Mouse (Mus musculus) right cerebral cortex, adult 18-20 months (tissue): Measurements from ENCODE around the gene Sf1.

ENCODE experiments used
- DNase-seq: peaks from one replicate; pipeline ENCODE4 v3.0.0; 2022; ENCODE audit warnings: mixed read lengths

Sf1 gene

DNA sequence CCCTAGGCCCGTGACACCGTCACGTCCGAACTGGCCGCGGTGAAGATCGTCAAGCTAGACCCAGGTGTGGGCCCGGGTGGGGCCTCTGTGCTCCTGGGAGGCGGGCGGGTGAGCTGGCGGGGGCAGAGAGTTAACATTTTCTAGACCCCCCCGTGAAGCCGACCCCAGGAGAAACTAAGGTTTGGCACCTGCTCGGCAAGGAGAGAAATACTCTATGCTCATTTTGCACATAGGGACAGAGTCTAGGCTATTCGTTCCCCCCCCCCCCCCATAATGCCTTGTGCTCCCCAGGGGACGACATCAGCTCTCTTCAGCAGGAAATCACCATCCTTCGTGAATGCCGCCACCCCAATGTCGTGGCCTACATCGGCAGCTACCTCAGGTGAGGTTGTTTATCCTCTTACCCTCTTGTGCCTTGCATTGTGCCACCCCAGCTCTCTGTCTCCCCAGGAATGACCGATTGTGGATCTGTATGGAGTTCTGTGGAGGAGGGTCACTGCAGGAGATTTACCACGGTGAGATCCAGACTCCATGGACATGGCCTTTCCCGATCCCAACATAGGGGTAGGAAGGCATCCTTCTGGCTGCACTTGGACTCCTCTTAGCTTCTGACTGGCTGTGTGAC is 21.9 kb upstream of the Sf1 start:
- DNase-seq, result no peak

DNA sequence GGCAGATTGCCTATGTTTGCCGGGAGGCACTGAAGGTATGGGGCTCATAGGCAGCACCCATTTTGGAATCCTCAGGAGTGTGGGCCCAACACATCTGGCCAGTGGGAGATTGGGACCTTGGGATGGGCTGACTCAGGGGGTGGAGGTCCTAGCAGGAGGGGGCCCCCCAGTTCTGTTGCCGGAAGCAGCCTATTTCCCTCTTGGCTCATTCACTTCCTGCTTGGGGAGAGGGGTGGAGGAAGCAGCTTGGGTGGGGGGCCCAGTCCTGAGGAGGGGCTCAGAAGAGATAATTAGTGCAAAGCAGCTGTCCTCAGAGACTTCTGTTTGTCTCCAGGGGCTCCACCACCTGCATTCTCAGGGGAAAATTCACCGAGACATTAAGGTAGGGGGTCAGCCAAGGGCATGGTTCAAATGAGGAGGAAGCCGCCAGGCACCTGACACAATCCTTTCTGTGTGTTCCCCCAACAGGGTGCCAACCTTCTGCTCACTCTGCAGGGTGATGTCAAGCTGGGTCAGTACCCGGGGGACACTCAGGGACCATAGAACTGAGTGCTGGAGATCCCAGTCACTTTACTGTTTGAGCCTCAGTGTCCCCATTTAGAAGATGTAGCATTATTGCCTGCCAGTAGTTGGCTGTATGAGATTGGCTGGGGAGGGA is 21.1 kb upstream of the Sf1 start:
- no peak for DNase-seq

DNA sequence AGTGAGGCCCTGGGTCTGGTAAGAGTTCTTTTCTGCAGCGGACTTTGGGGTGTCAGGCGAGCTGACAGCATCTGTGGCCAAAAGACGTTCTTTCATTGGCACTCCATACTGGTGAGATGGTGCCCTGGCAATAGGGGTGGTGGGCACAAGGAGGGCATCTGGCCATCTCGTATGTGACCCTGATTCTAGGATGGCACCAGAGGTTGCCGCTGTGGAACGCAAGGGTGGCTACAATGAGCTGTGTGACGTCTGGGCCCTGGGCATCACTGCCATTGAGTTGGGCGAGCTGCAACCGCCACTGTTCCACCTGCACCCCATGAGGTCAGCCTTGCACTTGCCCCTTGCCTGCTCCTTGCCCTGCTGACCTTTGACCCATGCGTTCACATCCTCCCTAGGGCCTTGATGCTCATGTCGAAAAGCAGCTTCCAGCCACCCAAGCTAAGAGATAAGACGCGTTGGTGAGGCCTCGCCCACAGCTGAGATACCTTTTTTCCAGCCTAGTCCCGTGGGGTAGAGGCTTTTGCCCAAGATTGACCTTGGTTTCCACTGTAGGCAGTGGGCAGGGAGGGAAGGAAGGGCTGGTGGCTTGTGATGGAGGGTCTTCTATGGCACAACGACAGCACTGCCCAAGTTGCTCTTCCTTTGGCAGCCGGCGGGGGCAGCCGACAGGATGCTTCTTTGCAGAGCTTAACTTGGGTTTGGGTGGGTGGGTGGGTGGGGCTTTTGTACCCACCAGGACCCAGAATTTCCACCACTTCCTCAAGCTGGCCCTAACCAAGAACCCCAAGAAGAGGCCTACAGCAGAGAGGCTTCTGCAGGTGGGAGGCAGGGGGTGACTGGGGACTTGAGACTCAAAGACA is 20.2 kb upstream of the Sf1 start:
- DNase-seq, result no peak

DNA sequence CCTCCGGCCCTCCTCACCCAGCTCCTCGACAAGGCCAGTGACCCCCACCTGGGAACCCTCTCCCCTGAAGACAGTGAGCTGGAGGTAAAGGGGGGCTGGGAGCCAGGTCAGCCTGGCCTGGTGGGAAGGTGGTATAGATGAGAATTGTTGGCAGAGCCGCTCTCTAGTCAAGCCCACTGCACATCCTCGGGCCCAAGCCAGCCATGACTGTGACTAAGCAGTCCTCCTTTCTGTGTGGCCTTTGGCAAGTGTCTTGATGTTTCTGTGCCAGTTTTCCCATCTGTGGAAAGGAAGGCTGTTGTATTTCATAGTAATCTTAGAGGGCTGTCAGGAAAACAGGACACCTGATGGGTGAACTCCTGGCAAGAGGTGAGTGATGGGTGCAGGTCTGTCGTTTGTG is 19.5 kb upstream of the Sf1 start:
- DNase-seq, result no peak

DNA sequence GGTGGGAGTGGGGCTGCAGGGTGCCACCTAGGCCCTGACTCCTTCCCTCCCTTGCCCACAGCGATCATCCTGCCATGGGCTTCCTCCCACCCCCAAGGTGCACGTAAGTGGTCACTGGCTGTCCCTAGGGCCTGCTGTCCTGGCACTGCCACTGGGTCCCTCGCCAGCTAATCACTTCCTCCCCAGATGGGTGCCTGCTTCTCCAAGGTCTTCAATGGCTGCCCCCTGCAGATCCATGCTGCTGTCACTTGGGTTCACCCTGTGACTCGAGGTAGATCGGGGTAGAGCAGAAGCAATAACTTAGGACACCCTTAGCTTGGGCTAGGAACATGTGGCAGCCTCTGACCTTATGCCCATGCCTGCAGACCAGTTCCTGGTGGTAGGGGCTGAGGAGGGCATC is 17.5 kb upstream of the Sf1 start:
- no peak for DNase-seq

DNA sequence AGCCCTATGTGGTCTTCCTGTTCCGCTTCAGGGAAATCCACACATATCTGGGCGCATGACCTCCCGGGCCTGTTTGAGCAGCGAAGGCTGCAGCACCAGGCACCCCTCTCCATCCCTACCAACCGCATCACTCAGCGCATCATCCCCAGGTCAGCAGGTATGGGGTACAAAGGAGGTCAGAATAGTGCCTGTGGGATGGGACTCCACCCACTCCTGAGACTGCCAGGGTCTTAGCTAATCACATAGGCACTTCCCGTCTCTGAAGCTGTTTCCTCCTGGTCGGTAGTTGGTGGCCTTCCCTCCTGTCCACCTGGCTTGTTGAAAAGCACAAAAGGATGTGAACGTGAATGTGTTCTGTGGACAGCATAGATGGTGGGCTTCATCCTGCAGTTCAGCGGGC is 16.8 kb upstream of the Sf1 start:
- DNase-seq, result no peak

DNA sequence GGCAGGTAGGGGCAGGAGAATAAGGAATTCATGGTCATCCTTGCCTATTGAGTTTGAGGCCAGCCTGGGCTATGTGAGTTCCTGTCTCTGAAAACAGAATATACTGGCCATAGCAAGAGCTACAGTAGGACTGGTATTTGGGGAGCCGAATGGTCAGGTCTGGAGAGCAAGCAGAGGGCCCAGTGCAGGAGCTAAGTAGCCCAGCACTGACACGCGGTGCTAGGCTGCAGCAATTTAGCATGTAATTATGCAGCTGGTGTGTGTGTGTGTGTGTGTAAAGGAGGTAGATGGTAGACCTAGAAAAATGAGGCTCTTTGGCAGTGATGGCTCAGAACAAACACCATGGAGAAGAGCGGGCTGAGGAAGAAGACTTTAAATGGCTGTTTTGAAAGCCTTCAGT is 15.9 kb upstream of the Sf1 start:
- no peak for DNase-seq

DNA sequence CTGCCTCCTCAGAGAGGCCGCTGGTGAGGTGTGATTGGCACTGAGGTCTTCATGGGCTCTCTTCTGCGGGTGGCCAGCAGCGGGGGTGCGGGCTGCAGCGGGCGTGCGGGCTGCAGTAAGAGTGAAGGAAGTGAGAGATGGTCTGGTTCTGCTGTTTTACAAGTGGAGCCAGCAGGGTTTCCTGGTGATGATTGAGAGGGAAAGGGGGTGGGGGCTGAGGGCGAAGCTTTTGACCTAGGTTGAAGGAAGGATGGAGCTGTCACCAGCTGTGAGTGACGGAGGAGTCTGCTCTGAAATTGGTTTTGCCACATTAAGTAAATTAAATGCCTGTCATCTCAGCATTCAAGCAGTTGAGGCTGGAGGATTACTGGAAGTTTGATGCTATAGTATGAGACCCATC is 14.8 kb upstream of the Sf1 start:
- DNase-seq, result no peak

DNA sequence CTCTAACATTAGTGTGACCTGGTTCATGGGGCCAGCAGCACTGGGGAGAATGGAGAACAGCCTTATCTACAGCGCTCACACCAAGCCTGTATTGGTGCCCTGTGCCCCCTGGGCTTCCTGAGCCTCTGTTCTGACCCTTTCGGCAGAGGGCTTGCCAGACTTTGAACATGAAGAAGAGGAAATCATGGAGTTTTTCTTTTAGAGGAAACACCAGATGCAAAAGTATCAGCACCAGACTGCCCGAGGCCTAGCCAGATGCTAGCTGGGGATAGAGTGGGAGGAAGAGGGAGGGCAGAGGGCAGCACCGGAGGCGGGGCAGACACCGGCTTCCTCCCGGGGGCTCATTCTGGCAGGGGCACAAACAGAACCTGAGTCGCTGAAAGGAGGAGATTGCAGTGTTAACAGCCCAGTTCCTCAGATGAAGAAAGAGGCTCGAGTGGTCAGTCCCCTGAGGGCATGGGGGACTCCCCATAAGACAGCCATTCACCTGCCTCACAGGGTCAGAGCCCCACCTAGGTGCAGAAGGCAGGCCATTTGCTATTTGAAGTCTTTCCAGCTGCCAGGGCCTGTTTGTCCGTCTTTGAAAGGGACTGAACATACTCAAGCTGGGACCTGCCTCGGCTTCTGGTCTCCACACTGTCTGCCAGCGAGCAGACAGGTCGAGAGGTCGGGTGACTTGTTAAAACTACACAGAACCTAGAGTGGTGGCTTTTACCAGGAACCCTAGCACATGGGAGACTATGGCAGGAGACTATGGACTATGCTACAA is 14.1 kb upstream of the Sf1 start:
- no peak for DNase-seq

DNA sequence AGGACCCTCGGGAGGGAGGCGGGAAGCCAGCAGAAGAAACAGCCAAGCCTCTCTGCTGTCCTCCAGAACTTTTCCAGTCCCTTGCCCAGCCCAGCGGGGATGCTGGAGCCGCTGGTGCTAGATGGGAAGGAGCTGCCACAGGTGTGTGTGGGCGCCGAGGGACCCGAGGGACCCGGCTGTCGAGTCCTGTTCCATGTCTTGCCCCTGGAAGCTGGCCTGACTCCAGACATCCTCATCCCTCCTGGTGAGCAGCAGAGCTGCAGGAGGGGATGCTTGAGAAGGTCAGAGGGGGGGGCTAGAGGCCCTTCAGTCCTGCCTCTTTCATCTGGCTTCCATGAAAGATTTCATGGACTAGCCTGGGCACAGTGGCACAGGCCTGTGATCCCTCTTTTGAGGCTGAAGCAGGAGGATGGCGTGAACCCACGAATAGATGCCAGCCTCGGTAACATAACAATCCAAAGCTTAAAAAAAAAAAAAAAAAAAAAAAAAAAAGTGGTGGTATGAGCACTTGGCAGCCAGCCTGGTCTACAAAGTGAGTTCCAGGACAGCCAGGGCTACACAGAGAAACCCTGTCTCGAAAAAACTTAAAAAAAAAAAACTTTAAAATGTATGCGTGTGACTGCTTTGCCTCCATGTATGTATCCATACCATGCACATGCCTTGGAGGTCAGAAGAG is 11.9 kb upstream of the Sf1 start:
- no peak for DNase-seq

DNA sequence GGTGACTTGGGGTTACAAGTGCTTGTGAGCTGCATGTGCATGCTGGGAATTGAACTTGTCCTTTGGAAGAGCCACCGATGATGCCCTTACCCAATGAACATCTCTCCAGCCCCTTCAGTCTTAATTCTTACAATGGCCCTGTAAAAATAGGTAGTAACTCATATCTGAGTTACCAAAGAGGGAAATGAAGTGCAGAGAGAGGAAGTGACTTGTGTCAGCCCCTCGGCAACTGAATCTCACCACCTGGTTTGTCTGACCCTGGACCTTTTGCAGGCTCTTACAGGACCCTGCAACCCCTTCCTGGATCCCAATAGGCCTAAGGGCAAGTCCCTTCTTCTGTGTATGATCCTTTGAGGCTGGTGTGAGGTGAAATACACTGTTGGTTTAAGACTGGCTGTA is 11.4 kb upstream of the Sf1 start:
- DNase-seq, result no peak

DNA sequence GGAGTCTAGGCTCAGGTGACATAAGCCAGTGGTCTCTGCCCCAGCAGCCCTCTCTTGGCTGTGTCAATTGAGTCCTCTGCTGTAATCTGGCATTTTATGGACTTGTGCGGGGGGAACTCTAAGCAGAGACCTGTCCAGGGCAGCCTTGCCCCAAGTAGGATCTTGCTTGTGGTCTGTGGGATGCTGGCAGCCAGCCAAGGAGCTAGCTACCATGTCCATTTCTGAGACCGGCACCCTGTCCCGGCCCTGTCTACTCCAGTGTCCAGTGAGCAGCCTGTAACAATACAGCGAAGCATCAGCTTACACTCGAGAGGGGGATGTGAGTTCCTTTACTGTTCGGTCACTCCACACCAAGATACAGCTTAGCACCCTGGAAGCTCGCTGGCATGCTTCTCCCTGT is 9.5 kb upstream of the Sf1 start:
- no peak for DNase-seq

DNA sequence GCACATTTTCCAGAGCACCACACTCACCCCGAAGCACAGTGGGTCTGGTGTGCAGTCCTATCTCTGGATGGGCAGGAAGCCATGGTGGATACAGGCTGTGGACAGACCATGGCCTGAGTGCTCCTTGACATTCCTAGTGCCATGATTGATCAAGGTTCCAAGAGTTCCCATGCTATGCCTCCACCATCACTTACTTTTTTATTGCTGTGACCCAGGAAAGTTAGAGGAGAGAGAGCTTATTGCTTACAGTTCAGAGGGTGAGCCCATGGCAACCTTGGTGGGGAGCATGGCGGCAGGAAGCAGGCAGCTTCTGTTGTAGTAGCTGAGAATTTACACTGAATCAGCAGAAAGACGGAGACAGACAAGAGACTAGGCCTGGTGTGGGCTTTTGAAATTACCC is 2.2 kb upstream of the Sf1 start:
- no peak for DNase-seq

DNA sequence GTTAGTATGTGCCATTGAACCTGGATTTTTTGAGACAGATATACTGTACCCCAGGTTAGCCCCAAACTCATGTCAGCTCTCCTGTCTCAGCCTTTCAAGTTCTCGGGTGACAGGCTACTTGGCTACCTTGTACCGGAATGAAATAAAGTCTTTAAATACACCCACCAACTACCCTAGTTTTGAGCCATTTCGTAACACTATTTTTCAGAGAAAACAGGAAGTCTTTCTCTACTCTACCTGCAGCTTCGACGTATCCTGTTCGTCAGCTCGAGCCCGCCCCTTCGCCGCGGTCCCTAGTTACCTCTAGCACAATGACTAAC is 439 bp upstream of the Sf1 start:
- DNase-seq, result no peak

DNA sequence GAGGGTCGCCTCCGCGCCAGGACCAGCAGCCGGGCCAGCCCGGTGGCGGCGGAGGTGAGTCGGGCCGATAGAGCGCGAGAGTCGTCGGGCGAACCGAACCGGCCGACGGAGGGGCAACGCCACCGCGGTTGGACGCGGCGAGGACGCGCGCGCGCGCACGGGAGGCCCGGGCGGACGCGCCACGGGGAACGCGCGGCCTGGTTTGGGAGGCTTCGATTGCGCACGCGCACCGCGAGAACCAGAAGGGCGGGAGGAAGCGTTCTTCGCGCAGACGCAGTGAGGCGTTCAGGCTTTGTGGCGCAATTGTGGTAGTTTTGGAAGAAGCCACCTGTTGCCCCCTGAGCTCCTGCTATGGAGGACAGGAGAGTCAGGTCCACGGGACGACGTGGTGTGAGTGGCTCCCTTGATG is 831 bp downstream of the Sf1 start:
- DNase-seq, result peak; percentile 92

DNA sequence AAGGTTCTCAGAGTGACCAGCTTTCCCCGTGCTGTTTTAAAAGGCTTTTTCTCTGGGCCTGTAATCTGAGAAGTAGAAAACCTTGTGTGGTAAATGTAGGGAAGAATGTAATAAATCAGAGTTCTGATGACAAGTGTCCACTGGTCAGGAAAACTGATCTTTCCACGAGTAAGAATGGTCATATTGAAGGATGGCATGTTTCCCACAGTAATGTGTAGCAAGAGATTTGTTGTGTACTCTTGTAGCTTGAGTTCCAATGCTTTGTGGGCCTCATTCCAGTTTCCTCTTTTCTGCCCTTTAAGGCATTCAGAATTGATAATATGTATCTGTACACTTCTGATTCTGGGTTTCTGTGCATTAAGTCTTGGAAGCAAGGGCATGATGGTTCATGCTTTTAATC is 1.4 kb downstream of the Sf1 start:
- DNase-seq, result no peak

DNA sequence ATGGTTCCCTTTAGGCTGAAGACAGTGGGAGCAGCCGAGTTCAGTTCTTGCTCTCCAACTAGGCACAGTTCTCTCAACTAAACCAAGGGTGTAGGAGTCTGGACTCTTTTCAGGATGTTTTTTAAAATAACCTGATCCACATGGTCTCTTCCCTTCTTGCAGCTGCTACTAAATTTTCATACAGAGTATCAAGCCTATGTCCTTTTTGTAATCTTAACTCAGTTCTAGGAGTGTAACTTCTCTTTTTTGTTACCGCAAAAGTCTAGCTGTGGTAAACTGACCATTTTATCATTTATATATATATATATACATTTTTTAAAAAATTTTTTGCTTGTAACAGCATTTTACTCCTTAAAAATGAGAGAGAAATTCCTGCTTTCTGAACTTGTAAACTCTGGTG is 6.7 kb downstream of the Sf1 start:
- DNase-seq, result no peak

DNA sequence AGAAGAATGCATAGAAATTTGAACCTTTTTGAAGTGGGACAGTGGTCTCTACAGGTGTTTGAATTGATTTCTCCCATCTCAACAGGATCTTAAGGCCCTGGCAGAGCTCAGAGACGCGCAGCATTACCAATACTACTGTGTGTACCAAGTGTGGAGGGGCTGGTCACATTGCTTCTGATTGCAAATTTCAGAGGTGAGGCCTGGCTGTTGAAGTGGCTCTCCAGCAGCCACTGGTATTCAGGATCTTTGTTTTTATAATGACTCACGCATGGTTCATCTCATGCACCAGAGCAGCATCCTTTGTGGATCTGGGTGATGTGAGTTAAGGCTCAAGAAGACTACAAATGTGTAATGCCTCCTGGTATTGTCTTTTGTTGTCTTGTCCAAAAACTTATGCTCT is 8.9 kb downstream of the Sf1 start:
- DNase-seq, result no peak

DNA sequence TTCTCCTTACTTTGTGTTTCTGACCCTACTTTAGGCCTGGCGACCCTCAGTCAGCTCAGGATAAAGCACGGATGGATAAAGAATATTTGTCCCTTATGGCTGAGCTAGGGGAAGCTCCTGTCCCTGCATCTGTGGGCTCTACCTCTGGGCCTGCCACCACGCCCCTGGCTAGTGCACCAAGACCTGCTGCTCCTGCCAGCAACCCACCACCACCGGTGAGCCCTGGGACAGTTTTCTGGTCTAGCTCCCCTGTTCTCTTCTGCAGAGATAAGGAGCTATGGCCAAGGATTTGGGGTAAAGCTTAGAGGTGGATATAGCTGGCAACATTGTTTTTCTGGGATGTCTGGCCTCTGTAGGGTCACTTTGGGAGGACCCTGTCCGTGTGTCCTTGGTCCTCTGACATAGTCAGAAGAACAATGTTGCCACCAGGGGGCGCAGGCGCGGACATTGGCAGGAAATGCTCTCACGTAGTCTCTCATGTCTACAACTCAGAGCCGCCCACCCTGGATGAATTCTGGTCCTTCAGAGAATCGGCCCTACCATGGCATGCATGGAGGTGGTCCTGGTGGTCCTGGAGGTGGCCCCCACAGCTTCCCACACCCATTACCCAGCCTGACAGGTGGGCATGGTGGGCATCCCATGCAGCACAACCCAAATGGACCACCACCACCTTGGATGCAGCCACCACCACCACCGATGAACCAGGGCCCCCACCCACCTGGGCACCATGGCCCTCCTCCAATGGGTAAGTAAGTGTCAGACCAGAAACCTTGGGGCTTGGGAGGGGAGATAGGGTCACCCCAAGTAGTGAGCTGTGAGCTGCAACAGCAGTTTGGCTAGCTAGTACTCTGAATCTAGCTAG is 10.3 kb downstream of the Sf1 start:
- DNase-seq, result peak; percentile 67

DNA sequence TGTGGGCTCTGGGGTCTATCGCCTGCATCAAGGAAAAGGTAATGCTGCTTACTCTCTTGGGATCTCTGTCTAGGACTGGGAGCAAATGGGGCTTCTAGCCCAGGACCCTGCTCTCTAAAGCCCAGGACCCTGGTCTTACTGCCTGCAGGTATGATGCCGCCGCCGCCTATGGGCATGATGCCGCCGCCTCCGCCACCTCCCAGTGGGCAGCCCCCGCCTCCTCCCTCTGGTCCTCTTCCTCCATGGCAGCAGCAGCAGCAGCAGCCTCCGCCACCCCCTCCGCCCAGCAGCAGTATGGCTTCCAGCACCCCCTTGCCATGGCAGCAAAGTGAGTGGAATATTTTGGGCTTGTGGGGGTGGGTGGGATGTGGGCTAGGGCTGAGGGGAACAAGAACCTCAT is 11.1 kb downstream of the Sf1 start:
- no peak for DNase-seq

DNA sequence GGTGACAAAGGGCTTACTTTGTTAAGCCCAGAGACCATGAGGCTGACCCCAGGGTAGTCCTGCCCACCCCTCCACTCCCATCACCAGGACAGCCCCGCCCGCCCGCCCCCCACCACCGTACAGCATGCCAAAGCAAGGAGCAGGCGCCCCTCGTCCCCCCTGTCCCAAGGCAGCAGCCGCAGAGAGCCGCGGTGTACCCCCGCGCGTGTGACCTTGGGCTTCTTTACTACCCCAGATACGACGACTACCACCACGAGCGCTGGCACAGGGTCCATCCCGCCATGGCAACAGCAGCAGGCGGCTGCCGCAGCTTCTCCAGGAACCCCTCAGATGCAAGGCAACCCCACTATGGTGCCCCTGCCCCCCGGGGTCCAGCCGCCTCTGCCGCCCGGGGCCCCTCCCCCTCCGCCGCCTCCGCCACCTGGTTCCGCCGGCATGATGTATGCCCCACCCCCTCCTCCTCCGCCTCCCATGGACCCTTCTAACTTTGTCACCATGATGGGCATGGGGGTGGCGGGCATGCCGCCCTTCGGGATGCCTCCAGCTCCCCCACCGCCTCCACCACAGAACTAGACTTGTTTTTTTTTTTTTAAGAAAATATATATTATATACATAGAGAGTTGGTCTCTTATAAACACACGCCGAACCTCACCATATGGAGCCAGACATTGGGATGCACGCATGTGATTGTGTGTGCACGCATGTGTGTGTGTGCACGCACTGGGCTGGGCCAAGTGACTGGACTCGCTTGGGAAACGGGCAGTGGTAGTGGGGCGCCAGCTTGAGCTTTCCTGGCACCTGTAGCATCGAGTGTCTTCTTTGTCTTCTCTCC is 12.1 kb downstream of the Sf1 start:
- DNase-seq, result no peak
